Mouse (Mus musculus) limb, embryonic 13.5 days (tissue): ENCODE measurements at regions not wholly inside any gene's neighbourhood (a gene's known extent, or its start where the extent isn't known, plus 50 kb on each side); places are given as distances from the start of the nearest gene placed in this dataset.
A peak's percentile ranks its signal among the peaks of the same experiment; 100 is the strongest.

ENCODE experiments used
- ATAC-seq: fragments of 200-750 bp; cut with Nextera tagmentation; 2 replicates; pipeline ENCODE4 v1.8.0; 2017; ENCODE audit warnings: low read depth, moderate number of reproducible peaks, moderate TSS enrichment; ENCODE audit not compliant: low FRiP score
- H3K27ac ChIP-seq: fragments of 300-500 bp; sonication (generic); 2 replicates; pipeline ENCODE4 v1.5.1; 2015; ENCODE audit warnings: inconsistent platforms, mild to moderate bottlenecking, moderate library complexity
- H3K27me3 ChIP-seq: fragments of 300-500 bp; sonication (generic); 2 replicates; pipeline ENCODE4 v1.6.1; 2015; ENCODE audit warnings: mild to moderate bottlenecking, inconsistent platforms
- H3K36me3 ChIP-seq: fragments of 300-500 bp; sonication (generic); 2 replicates; pipeline ENCODE4 v1.6.1; 2015; ENCODE audit warnings: inconsistent platforms, mild to moderate bottlenecking, moderate library complexity
- H3K4me1 ChIP-seq: fragments of 300-500 bp; sonication (generic); 2 replicates; pipeline ENCODE4 v1.6.1; 2015; ENCODE audit warnings: inconsistent platforms
- H3K4me2 ChIP-seq: fragments of 300-500 bp; sonication (generic); replicated peaks from 2 replicates; pipeline ENCODE4 v1.6.1; 2015; ENCODE audit warnings: inconsistent platforms, mild to moderate bottlenecking, moderate library complexity
- H3K4me3 ChIP-seq: fragments of 300-500 bp; sonication (generic); 2 replicates; pipeline ENCODE4 v1.5.1; 2015; ENCODE audit warnings: moderate library complexity, mild to moderate bottlenecking, inconsistent platforms
- H3K9ac ChIP-seq: fragments of 300-500 bp; sonication (generic); 2 replicates; pipeline ENCODE4 v1.6.1; 2015; ENCODE audit warnings: mild to moderate bottlenecking, inconsistent platforms
- H3K9me3 ChIP-seq: fragments of 300-500 bp; sonication (generic); 2 replicates; pipeline ENCODE4 v1.6.1; 2016; ENCODE audit warnings: inconsistent platforms
- WGBS: fragments of 180-500 bp; shearing (Covaris S2); methylation state at CpG from one replicate; pipeline ENCODE4 v1.1.7; 2015; 5-methylcytosine and 5-hydroxymethylcytosine counted together

GRCm38 (mm10) chr11:63545516-63545915 lies 376.6 kb downstream of the Hs3st3b1 start:
- H3K4me2 ChIP-seq, result peak overlapping the region; percentile 42
- ATAC-seq, result peak; percentile 83
- 1% methylated on average over 7 of the region's 7 CpGs for WGBS
- no peak overlapping the region for H3K4me3 ChIP-seq
- no peaks in the 10 kb centered on the region for H3K9me3 ChIP-seq
- H3K27ac ChIP-seq, result peak overlapping the region; percentile 64; the same call in 1 of the 2 replicates
- H3K9ac ChIP-seq, result peak overlapping the region; percentile 19; the same call in 1 of the 2 replicates
- no peaks in the 10 kb centered on the region for H3K27me3 ChIP-seq
- H3K36me3 ChIP-seq, result no peaks in the 10 kb centered on the region
- H3K4me1 ChIP-seq, result peaks cover 12% of the 10 kb centered on the region

- Histone ChIP-seq H3K36me3 (no peaks in the 10 kb centered on the region), H3K27ac (no peak overlapping the region), H3K9me3 (no peaks in the 10 kb centered on the region; the same call in 1 of the 2 replicates), H3K4me3 (no peak overlapping the region), H3K27me3 (peaks cover 4% of the 10 kb centered on the region; the same call in 1 of the 2 replicates), H3K9ac (no peak overlapping the region), H3K4me2 (no peak overlapping the region), H3K4me1 (peaks cover 24% of the 10 kb centered on the region)
- ATAC-seq, result no peak
- WGBS, result 58% methylated on average over 6 of the region's 6 CpGs
These were observed 361.6 kb downstream of the Hs3st3b1 start for GRCm38 (mm10) chr11:63560466-63560865.

- no peak for ATAC-seq
- no peak overlapping the region for H3K4me2 ChIP-seq
- H3K9ac ChIP-seq, result no peak overlapping the region
- H3K4me1 ChIP-seq, result peaks cover 30% of the 10 kb centered on the region
- peaks cover 4% of the 10 kb centered on the region; the same call in 1 of the 2 replicates for H3K27me3 ChIP-seq
- H3K9me3 ChIP-seq, result no peaks in the 10 kb centered on the region; the same call in 1 of the 2 replicates
- no peaks in the 10 kb centered on the region for H3K36me3 ChIP-seq
- WGBS, result 33% methylated on average over 2 of the region's 2 CpGs
- H3K27ac ChIP-seq, result no peak overlapping the region
- H3K4me3 ChIP-seq, result no peak overlapping the region
These were observed 359.4 kb downstream of the Hs3st3b1 start for GRCm38 (mm10) chr11:63562696-63563095.

GRCm38 (mm10) chr11:63565471-63566232 lies 356.4 kb downstream of the Hs3st3b1 start:
- ATAC-seq, result no peak
- no peak overlapping the region for H3K9ac ChIP-seq
- no peak overlapping the region for H3K27ac ChIP-seq
- WGBS, result 44% methylated on average over 8 of the region's 8 CpGs
- peaks cover 4% of the 10 kb centered on the region; the same call in 1 of the 2 replicates for H3K27me3 ChIP-seq
- no peaks in the 10 kb centered on the region for H3K36me3 ChIP-seq
- H3K9me3 ChIP-seq, result no peaks in the 10 kb centered on the region; the same call in 1 of the 2 replicates
- no peak overlapping the region for H3K4me2 ChIP-seq
- no peak overlapping the region for H3K4me3 ChIP-seq
- H3K4me1 ChIP-seq, result peaks cover 28% of the 10 kb centered on the region

- ATAC-seq, result no peak
- 32% methylated on average over 15 of the region's 15 CpGs for WGBS
- H3K4me1 ChIP-seq, result peaks cover 8% of the 10 kb centered on the region
- H3K36me3 ChIP-seq, result no peaks in the 10 kb centered on the region
- no peak overlapping the region for H3K4me3 ChIP-seq
- H3K4me2 ChIP-seq, result no peak overlapping the region
- H3K9ac ChIP-seq, result no peak overlapping the region
- H3K27me3 ChIP-seq, result no peaks in the 10 kb centered on the region
- no peak overlapping the region for H3K27ac ChIP-seq
- H3K9me3 ChIP-seq, result no peaks in the 10 kb centered on the region
These were observed 352.2 kb downstream of the Hs3st3b1 start for GRCm38 (mm10) chr11:63569785-63570479.

- H3K27ac ChIP-seq, result no peak overlapping the region
- no peaks in the 10 kb centered on the region for H3K27me3 ChIP-seq
- no peak overlapping the region for H3K9ac ChIP-seq
- H3K4me2 ChIP-seq, result no peak overlapping the region
- ATAC-seq, result no peak
- no peak overlapping the region for H3K4me3 ChIP-seq
- H3K4me1 ChIP-seq, result peaks cover 4% of the 10 kb centered on the region
- H3K9me3 ChIP-seq, result no peaks in the 10 kb centered on the region
- 71% methylated on average over 1 of the region's 1 CpGs for WGBS
- H3K36me3 ChIP-seq, result no peaks in the 10 kb centered on the region
These were observed 351.4 kb downstream of the Hs3st3b1 start for GRCm38 (mm10) chr11:63570646-63571045.

- 75% methylated on average over 2 of the region's 2 CpGs for WGBS
- no peak for ATAC-seq
These were observed 348.8 kb downstream of the Hs3st3b1 start for GRCm38 (mm10) chr11:63573271-63573670.

DNA sequence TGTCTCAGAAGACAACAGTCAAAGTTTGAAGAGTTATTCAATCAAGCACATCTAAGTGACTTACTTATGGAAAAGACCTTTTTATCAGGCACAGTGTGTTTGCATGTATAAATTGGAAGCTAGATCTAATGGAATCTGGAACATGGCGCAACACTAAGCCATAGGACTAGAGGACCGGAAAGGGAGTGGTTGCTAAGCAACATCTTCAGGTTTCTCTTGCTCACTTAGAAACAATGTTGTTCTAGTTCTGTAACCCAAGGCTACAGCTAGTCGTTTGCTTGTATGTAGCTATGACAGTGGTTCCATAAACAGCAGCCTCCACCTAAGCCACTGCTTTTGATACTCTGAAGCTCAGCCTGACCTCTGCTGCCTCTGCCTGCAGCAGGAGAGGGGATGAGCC lies 338.8 kb downstream of the Hs3st3b1 start:
- no peak overlapping the region for H3K27ac ChIP-seq
- 75% methylated on average over 3 of the region's 3 CpGs for WGBS
- H3K4me2 ChIP-seq, result no peak overlapping the region
- H3K4me3 ChIP-seq, result no peak overlapping the region
- 0 out of 2 replicates have a peak, but pooled peaks cover 3% of the 10 kb centered on the region for H3K27me3 ChIP-seq
- H3K9me3 ChIP-seq, result no peaks in the 10 kb centered on the region
- ATAC-seq, result no peak
- H3K4me1 ChIP-seq, result peaks cover 11% of the 10 kb centered on the region
- no peak overlapping the region for H3K9ac ChIP-seq
- no peaks in the 10 kb centered on the region for H3K36me3 ChIP-seq

More at GRCm38 (mm10) chr11:63573271-63573670, 348.8 kb downstream of the Hs3st3b1 start:
- H3K4me3 ChIP-seq, result no peak overlapping the region
- H3K9ac ChIP-seq, result no peak overlapping the region
- no peak overlapping the region for H3K4me2 ChIP-seq
- no peak overlapping the region for H3K27ac ChIP-seq
- H3K9me3 ChIP-seq, result no peaks in the 10 kb centered on the region
- H3K27me3 ChIP-seq, result no peaks in the 10 kb centered on the region
- H3K4me1 ChIP-seq, result no peaks in the 10 kb centered on the region
- H3K36me3 ChIP-seq, result no peaks in the 10 kb centered on the region

DNA sequence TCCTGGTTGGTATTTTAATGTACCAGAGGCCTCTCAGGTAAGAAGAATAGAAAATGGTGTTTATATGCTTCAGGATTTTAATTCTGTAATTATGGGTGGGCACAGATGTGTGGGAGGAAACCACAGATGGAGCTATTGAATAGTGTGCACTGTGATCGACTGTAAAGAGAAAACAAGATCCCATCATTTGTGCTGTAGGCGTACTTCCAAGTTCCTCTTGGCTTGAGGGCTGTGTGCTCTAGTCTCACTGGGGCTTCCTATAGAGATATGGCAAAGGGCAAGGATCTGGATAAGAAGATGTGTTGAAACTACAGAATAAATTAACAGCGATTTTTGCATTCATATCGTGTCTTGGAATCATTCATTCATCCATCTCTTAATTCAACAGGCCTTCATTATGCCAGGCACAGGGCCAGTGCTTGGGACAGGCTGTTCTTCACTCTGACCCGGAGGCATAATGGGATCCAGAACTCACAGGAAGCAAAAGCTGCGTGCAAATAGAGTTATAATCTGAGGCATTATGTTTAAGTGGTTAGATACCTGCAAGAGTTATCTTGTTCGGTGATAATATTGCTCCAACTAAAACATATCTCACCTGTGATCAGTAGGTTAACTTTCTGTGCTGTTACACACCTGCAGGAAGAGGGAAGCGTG lies 336.7 kb downstream of the Hs3st3b1 start:
- 83% methylated on average over 8 of the region's 8 CpGs for WGBS
- Histone ChIP-seq H3K36me3 (no peaks in the 10 kb centered on the region), H3K9ac (no peak overlapping the region), H3K27me3 (0 out of 2 replicates have a peak, but pooled peaks cover 3% of the 10 kb centered on the region), H3K9me3 (no peaks in the 10 kb centered on the region), H3K4me1 (peaks cover 7% of the 10 kb centered on the region), H3K4me3 (no peak overlapping the region), H3K27ac (no peak overlapping the region), H3K4me2 (no peak overlapping the region)
- no peak for ATAC-seq

DNA sequence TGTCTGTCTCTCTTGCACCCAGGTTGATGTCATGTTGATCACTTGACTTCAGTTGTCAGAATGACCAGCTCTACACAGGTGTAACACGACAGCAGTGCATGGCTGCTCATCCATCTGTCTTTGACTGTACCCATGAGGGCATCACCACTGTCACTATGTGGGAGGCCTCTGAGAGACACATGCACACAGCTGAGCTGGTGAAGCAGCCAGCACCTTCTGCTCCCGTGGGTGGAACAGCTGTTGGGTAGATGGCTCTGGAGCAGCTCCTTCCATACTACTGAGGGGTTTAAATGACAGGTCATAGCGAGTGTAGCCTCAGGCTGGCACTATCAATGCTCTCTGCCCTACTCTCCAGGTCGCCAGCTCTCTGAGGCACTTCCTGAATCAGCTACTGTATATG lies 301.9 kb downstream of the Hs3st3b1 start:
- Histone ChIP-seq H3K4me2 (no peak overlapping the region), H3K36me3 (no peaks in the 10 kb centered on the region), H3K9me3 (no peaks in the 10 kb centered on the region), H3K27ac (no peak overlapping the region), H3K4me3 (no peak overlapping the region), H3K27me3 (no peaks in the 10 kb centered on the region), H3K9ac (no peak overlapping the region), H3K4me1 (no peaks in the 10 kb centered on the region)
- 76% methylated on average over 4 of the region's 4 CpGs for WGBS
- no peak for ATAC-seq

DNA sequence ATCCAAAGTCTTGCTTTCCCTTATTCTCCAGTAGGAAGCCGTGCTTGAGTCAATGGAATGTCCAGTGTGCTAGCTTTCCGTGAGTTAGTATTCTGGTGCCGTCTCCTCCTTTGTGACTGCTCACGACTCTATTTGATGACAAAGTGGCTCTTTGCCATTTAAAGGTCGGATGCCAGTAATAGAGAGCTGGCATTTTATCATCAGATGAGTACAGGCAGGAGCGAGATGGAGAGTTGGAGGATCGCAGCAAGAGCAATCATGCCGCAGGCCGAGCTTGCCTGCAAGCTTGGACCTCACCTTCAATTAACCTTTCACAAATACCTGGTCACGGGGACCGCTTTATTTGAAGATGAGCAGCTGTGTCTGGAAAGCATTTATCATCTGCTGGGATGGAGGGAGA lies 291.8 kb downstream of the Hs3st3b1 start:
- H3K4me1 ChIP-seq, result 0 out of 2 replicates have a peak, but pooled peaks cover 7% of the 10 kb centered on the region
- no peaks in the 10 kb centered on the region for H3K36me3 ChIP-seq
- no peak overlapping the region for H3K4me2 ChIP-seq
- no peak overlapping the region for H3K9ac ChIP-seq
- no peaks in the 10 kb centered on the region for H3K27me3 ChIP-seq
- H3K9me3 ChIP-seq, result no peaks in the 10 kb centered on the region
- ATAC-seq, result no peak
- H3K4me3 ChIP-seq, result no peak overlapping the region
- no peak overlapping the region for H3K27ac ChIP-seq
- WGBS, result 75% methylated on average over 11 of the region's 11 CpGs

DNA sequence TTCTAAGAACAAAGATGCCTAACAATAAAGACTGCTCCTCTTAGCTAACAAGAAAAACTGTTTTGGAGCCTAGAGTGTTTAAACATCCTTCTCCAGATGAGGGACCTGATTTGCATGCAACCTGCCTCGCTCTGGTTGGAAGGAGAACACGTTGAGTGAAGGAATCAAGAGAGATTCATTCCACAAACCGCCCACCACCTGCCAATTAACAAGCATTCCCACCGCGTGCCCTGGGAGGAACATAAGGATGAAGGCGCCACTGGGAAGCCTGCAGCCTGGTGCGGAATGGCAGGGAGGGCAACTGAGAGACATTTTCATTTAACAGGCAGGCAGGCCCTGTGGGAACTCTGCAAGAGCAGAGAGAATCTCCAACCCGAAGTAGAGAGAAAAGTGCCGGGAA lies 265.0 kb downstream of the Hs3st3b1 start:
- Histone ChIP-seq H3K4me1 (peaks cover 16% of the 10 kb centered on the region), H3K27ac (peak overlapping the region; percentile 4; the same call in 1 of the 2 replicates), H3K9ac (no peak overlapping the region), H3K4me2 (no peak overlapping the region), H3K4me3 (no peak overlapping the region), H3K36me3 (no peaks in the 10 kb centered on the region), H3K27me3 (peaks cover 13% of the 10 kb centered on the region), H3K9me3 (no peaks in the 10 kb centered on the region)
- no peak for ATAC-seq
- WGBS, result 50% methylated on average over 9 of the region's 9 CpGs
